ENCODE assay signal across 8 mouse cellular contexts in genomic region chr12:104837111-104837837, GRCm38 (mm10). TPM values are rescaled to one million over a fixed set of nuclear protein-coding genes. Genes with fewer than 3 reads are reported as not detected.
A peak's percentile ranks its signal among the peaks of the same experiment; 100 is the strongest.
DNase-seq lines count a peak whose midpoint lies in the region; ATAC-seq and TF ChIP-seq lines count a peak whose summit lies in the region.

No protein-coding gene starts in this region.

- no peak for ATAC-seq in intestine, postnatal 0 days
- ATAC-seq in intestine, embryonic 16.5 days = no peak
- ATAC-seq in megakaryocyte, adult 5-6 weeks (ENCODE audit: poor library complexity, severe bottlenecking) = no peak

- peak; percentile 39 for TF ChIP-seq CTCF in intestine, postnatal 0 days (IDR thresholded peaks at IDR 0.05; ENCODE audit: low read depth)

- no peak overlapping the region for H3K27ac ChIP-seq in intestine, postnatal 0 days (ENCODE audit: low read depth, low read length)
- H3K27ac ChIP-seq in intestine, embryonic 16.5 days (ENCODE audit: low read length) = no peak overlapping the region
- 0 out of 2 replicates have a peak overlapping the region, but pooled peaks have one; percentile 2 for H3K27ac ChIP-seq in limb, embryonic 10.5 days

- no peak overlapping the region for H3K4me2 ChIP-seq in intestine, postnatal 0 days (replicated peaks; ENCODE audit: low read depth)
- H3K4me2 ChIP-seq in intestine, embryonic 16.5 days (ENCODE audit: low read depth, low read length) = no peak overlapping the region

- 63% methylated on average over 2 of the region's 2 CpGs for WGBS in intestine, postnatal 0 days
- 63% methylated on average over 2 of the region's 2 CpGs for WGBS in intestine, embryonic 16.5 days
- WGBS in limb, embryonic 10.5 days = 92% methylated on average over 2 of the region's 2 CpGs

- H3K27me3 ChIP-seq in intestine, postnatal 0 days (replicated peaks; ENCODE audit: control insufficient read depth, insufficient read depth, low read length) = no peaks in the 10 kb centered on the region
- H3K27me3 ChIP-seq in intestine, embryonic 16.5 days (replicated peaks; ENCODE audit: control insufficient read depth, insufficient read depth, low read length) = no peaks in the 10 kb centered on the region
- no peaks in the 10 kb centered on the region for H3K27me3 ChIP-seq in limb, embryonic 10.5 days (ENCODE audit: low read depth, poor library complexity, severe bottlenecking)

- H3K4me3 ChIP-seq in intestine, postnatal 0 days (ENCODE audit: low read depth, low read length) = no peak overlapping the region
- no peak overlapping the region for H3K4me3 ChIP-seq in intestine, embryonic 16.5 days (ENCODE audit: low read length)
- no peak overlapping the region for H3K4me3 ChIP-seq in limb, embryonic 10.5 days

- peaks cover 14% of the 10 kb centered on the region for H3K4me1 ChIP-seq in intestine, postnatal 0 days (replicated peaks; ENCODE audit: control insufficient read depth, insufficient read depth, low read length)
- peaks cover 9% of the 10 kb centered on the region; the same call in 1 of the 2 replicates for H3K4me1 ChIP-seq in intestine, embryonic 16.5 days (ENCODE audit: control insufficient read depth, insufficient read depth, low read length)
- H3K4me1 ChIP-seq in limb, embryonic 10.5 days = peaks cover 38% of the 10 kb centered on the region

- H3K9me3 ChIP-seq in intestine, postnatal 0 days (ENCODE audit: control insufficient read depth) = no peaks in the 10 kb centered on the region
- no peaks in the 10 kb centered on the region for H3K9me3 ChIP-seq in intestine, embryonic 16.5 days (ENCODE audit: control insufficient read depth, low read length)
- no peaks in the 10 kb centered on the region for H3K9me3 ChIP-seq in limb, embryonic 10.5 days (replicated peaks)

- DNase-seq in cerebellum, postnatal 10 days = peak; percentile 76 to 80
- peak; percentile 60 for DNase-seq in gastrocnemius, postnatal 25 days
- no peak for DNase-seq in limb, embryonic 10.5 days (ENCODE audit: low spot score)
- no peak for DNase-seq in retina, embryonic 14.5 days (ENCODE audit: low spot score)
- no peak for DNase-seq in heart, postnatal 4 days

- no peaks in the 10 kb centered on the region for H3K36me3 ChIP-seq in intestine, postnatal 0 days (ENCODE audit: control insufficient read depth, insufficient read depth)
- H3K36me3 ChIP-seq in intestine, embryonic 16.5 days (ENCODE audit: control insufficient read depth, insufficient read depth, low read length) = no peaks in the 10 kb centered on the region
- no peaks in the 10 kb centered on the region for H3K36me3 ChIP-seq in limb, embryonic 10.5 days

- H3K9ac ChIP-seq in intestine, postnatal 0 days (ENCODE audit: low read depth, low read length) = no peak overlapping the region
- no peak overlapping the region for H3K9ac ChIP-seq in intestine, embryonic 16.5 days (ENCODE audit: low read depth, low read length)

RNA-seq across cellular contexts. Expression of gene Clmn, which starts 27.6 kb away (rescaled TPM):
- 8.8 and 9.3 TPM in 2 replicates for polyA plus RNA-seq in intestine, postnatal 0 days (2015; fragmentation: Nextera tagmentation; extraction: Ambion mirVana)
- polyA plus RNA-seq in intestine, embryonic 16.5 days (2015; fragmentation: Nextera tagmentation; extraction: Ambion mirVana) = 2.9 and 3.0 TPM in 2 replicates
- total RNA-seq in gastrocnemius, postnatal 25 days (2021) = 1 to 10 TPM; 2.6 to 4.2 TPM
- 2.0 and 3.0 TPM in 2 replicates for polyA plus RNA-seq in limb, embryonic 10.5 days (2016; fragmentation: Nextera tagmentation; extraction: Ambion mirVana)
- total RNA-seq in heart, postnatal 4 days (2021) = 1 to 10 TPM; 1.4 to 1.7 TPM
- total RNA-seq in megakaryocyte, adult 5-6 weeks (2015) = 0.22 and 0.46 TPM in 2 replicates
- total RNA-seq in megakaryocyte, adult 5-6 weeks (2017) = 0.04 TPM in 1 of 2 replicates, not detected in the other

Comparison
In these comparisons a context has a peak if more than half of its experiments do, and no peak if none do; other contexts are left out.
1. DNase-seq: peak in cerebellum, postnatal 10 days (2 of 2) and gastrocnemius, postnatal 25 days (single experiment); none in limb, embryonic 10.5 days (single experiment), retina, embryonic 14.5 days (single experiment) and heart, postnatal 4 days (single experiment).